Mouse (Mus musculus) lung, adult 2 months (tissue): ENCODE results near the gene Lrrc41. TPM values are rescaled to one million over a fixed set of nuclear protein-coding genes. Genes with fewer than 3 reads are reported as not detected.

ENCODE experiments used
- DNase-seq: peaks from one replicate; pipeline ENCODE4 v3.0.0; 2022
- H3K4me1 ChIP-seq: fragments of 200-500 bp; 2 replicates; pipeline ENCODE4 v1.6.1; 2011; ENCODE audit warnings: low read length; ENCODE audit not compliant: control insufficient read depth, insufficient read depth
- H3K4me3 ChIP-seq: fragments of 200-500 bp; replicated peaks from 2 replicates; pipeline ENCODE3; 2011; ENCODE audit warnings: low read depth, mild to moderate bottlenecking, control low read depth, low read length; ENCODE audit errors: extremely low read depth
- CTCF ChIP-seq: fragments of 200-500 bp; IDR thresholded peaks from 2 replicates; pipeline ENCODE4 v1.5.1; 2011; ENCODE audit warnings: mild to moderate bottlenecking, low read length, control low read depth; ENCODE audit not compliant: insufficient read depth
- POLR2A ChIP-seq: fragments of 200-500 bp; IDR thresholded peaks from 2 replicates; pipeline ENCODE4 v1.6.1; 2011; ENCODE audit warnings: low read depth, mild to moderate bottlenecking, control low read depth, low read length, borderline replicate concordance; ENCODE audit errors: extremely low read depth
- WGBS: fragments of 180-500 bp; shearing (Covaris S2); methylation state at CpG from one replicate; pipeline ENCODE4 v1.1.7; 2018; 5-methylcytosine and 5-hydroxymethylcytosine counted together
- polyA plus RNA-seq: library from polyadenylated mRNA; depleted of rRNA; stranded (reverse); fragments of >200 nt; gene quantifications from 2 replicates; pipeline ENCODE4 v1.2.3, GENCODE M21; 2012; rRNA removed

Gene Lrrc41
- polyA plus RNA-seq, result 61.5 and 62.1 TPM in 2 replicates

DNA sequence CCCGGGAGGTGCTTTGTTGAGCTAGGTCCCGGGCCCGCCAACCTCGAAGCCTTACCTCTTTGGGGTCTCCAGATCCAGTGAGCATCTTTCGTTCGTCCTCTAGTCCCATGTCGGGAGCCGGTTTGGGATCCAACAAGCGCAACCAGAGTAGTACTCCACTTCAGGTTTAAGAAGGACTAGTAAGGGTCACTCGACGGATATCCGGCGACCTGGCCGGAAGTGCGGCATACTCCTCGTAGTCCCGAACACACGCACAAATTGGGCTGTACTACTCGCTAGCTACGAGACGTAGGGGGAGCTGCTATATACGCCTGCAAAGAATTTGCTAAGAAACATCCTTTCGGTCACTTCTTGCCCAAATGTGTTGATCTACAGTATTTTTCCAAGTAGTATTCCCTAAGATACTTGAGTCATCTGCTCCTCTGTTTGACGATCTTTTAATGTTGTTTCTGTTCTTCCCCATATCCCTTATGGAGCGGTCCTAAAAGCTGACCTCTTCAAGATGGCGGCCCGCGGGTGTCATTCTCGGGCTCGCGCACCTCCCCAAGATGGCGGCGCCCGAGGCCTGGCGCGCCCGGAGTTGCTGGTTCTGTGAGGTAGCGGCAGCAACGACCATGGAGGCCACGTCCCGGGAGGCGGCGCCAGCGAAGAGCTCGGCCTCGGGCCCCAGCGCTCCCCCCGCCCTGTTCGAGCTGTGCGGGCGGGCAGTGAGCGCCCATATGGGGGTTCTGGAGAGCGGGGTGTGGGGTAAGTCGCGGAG, at the start of gene Lrrc41, which contains the start of gene Uqcrh:
Gene Lrrc41, plus strand, starts transcription at position 409 of the 760 bp plus-strand sequence.
Gene Uqcrh, minus strand, starts transcription at position 211 of the 760 bp plus-strand sequence.
- Histone ChIP-seq H3K4me1 (peaks cover 17% of the 10 kb centered on the region), H3K4me3 (peak within 1 kb of the TSS; percentile 97)
- peak; percentile 91 for DNase-seq
- WGBS, result under 1% methylated on average over 55 of the region's 55 CpGs
- TF ChIP-seq CTCF (no peak), POLR2A (peak; percentile 89)

DNA sequence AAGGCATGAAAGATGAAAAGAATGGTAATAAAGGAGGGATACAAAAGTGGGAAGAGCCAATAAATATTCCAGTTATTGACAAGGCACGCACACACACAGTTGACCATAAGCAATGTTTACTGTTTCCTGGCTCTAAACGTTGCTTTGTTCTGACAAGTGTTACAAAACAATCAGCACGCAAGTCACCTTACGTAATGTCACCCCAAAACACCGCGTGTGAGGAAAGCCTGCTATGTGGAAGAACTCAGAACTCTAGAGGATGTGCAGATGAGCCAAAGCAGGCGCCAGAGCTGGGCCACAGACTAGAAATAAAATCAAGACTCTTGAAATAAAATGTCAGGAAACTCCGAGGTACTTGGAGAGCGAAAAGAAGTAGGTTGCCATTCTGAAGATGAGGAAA, 42.2 kb upstream of the Lrrc41 start:
- TF ChIP-seq CTCF (no peak), POLR2A (no peak)

DNA sequence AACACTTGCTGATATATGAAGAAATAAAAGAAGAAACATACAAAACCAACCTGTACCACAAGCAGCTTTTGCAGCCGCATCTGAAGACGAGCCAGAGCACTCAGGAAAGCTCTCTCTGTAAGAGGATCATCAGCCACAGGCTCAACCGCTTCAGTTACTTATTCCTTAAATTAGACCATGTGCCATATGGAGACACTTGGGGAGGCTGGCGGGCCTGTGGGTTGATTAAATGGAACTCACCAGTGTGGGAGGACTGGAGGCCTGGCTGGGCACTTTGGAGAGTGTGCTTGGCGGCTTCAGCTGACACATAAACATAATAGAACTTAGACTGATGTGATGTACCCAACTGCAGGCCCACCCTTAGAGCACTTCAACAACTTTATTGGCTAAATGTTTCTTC, 41.7 kb upstream of the Lrrc41 start:
- TF ChIP-seq CTCF (no peak), POLR2A (no peak)
- 94% methylated on average over 5 of the region's 5 CpGs for WGBS
- Histone ChIP-seq H3K4me1 (no peaks in the 10 kb centered on the region), H3K4me3 (no peak overlapping the region)
- DNase-seq, result no peak

More for the DNA sequence above, 42.2 kb upstream of the Lrrc41 start:
- H3K4me1 ChIP-seq, result no peaks in the 10 kb centered on the region
- 81% methylated on average over 9 of the region's 9 CpGs for WGBS
- no peak overlapping the region for H3K4me3 ChIP-seq
- no peak for DNase-seq

DNA sequence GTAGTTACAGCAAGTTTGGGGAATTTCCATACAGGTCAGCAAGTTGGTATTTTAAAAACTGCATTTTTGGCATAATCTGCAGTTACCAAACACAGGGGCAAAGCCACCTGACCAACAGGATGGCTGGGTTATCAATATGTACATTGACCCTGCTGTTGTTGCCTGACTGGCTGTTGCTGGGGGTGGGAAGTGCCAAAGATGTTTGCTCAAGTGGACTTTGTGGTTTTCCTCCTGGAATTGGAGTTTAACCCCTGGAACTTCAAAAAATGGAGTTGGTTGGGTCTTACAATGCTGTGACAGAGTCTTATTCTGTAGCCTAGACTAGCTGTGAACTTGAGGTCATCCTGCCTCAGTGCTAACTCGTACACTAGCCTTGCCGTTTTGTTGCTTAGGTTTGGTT, 34.6 kb upstream of the Lrrc41 start:
- no peaks in the 10 kb centered on the region for H3K4me1 ChIP-seq
- DNase-seq, result no peak
- H3K4me3 ChIP-seq, result no peak overlapping the region
- TF ChIP-seq CTCF, result no peak
- TF ChIP-seq POLR2A, result no peak
- 90% methylated on average over 2 of the region's 2 CpGs for WGBS

DNA sequence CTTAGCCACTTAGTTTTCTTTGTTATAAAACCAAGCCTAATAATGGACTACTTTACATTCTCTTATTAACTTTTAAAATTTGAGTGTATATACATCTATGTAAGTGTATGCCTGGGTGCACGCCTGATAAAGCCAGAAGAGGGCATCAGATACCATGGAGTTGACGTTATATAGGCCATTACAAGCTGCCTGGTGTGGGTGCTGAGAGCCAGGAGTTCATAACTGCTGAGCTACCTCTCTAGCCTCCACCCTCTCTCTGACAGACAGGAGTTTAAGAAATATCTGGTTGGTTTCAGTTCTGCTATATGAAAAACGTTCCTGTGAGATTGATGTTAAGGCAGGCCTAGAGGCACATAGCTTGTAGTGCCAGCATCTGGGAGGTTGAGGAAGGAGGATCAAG, 32.9 kb upstream of the Lrrc41 start:
- TF ChIP-seq CTCF, result no peak
- no peak for TF ChIP-seq POLR2A
- DNase-seq, result no peak
- 67% methylated on average over 3 of the region's 3 CpGs for WGBS
- Histone ChIP-seq H3K4me1 (no peaks in the 10 kb centered on the region), H3K4me3 (no peak overlapping the region)

DNA sequence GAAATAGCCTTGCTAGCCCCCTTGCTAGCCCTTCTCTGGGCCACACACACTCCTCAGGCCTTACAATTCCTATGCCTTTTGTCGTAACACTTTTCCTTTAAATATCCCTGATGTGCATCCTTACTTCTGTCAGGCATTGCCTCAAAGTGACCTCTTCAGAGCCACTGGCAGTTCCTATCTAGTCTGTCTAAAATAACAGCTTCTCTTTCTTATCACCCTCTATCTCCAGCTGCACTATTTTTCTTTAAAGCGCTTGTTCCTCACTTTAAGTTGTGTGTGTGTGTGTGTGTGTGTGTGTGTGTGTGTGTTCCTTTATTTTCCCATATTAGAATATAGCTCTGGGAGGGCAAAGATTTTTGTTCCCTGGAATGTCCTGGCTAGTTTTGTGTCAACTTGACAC, 28.5 kb upstream of the Lrrc41 start:
- 89% methylated on average over 2 of the region's 2 CpGs for WGBS
- DNase-seq, result no peak
- TF ChIP-seq CTCF (no peak), POLR2A (no peak)
- H3K4me1 ChIP-seq, result peaks cover 11% of the 10 kb centered on the region; the same call in 1 of the 2 replicates
- H3K4me3 ChIP-seq, result no peak overlapping the region

DNA sequence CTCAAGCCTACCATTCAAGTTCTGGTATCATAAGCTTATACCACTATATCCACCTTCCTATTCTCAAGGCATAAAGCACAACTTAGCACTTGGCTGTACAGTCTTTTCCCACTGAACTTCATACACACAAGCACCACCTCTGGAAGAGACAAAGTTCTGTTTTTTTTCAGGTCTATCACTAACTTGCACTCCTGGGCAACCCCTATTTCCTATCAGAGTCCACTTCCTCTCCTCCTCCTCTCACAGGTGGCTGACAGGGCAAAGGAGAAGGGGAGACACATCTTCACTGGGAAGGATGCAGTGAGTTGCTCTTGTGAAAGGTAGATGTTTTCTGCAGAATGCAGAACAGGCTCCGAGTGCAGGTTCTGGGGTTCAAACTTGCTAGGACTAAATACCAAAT, 27.4 kb upstream of the Lrrc41 start:
- no peak for TF ChIP-seq CTCF
- no peak for TF ChIP-seq POLR2A
- Histone ChIP-seq H3K4me1 (peaks cover 13% of the 10 kb centered on the region), H3K4me3 (no peak overlapping the region)
- DNase-seq, result peak; percentile 31
- WGBS, result 70% methylated on average over 1 of the region's 1 CpGs

DNA sequence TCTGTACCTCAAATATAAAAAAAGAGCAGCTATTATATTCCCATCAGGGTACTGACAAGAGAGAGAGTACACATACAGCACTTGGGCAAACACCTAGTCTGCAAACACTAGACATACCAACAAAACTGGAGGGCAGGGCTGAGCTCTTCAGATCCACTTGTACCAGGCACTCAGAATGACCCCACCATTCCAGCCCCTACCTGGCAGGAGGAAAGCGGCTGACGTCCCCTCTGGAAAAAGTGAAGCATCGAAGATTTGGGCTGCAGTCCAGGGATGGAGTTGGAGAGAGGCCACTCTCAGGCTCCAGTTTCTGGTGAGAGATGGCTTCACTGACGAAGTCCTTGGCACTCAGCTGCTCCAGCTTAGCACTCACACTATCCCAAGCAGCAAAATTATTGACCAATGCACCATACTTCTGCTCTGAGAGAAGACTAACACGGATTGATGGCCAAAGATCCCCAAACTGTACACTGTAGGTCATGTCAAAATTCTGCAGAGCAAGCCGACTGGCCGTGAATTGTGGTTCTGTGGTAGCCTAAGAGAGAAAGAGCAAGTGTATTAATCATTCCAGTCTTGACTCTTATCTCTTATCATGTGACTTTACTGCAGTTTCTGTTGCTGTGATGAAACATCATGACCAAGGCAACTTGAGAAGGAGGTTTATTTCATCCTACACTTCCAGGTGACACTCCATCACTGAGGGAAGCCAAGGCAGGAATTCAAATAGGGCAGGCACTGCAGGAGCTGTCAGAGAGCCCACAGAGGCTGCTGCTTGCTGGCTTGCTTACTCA, 26.7 kb upstream of the Lrrc41 start:
- Histone ChIP-seq H3K4me1 (peaks cover 14% of the 10 kb centered on the region), H3K4me3 (no peak overlapping the region)
- TF ChIP-seq CTCF (no peak), POLR2A (no peak)
- WGBS, result 50% methylated on average over 7 of the region's 7 CpGs
- peak; percentile 87 for DNase-seq

DNA sequence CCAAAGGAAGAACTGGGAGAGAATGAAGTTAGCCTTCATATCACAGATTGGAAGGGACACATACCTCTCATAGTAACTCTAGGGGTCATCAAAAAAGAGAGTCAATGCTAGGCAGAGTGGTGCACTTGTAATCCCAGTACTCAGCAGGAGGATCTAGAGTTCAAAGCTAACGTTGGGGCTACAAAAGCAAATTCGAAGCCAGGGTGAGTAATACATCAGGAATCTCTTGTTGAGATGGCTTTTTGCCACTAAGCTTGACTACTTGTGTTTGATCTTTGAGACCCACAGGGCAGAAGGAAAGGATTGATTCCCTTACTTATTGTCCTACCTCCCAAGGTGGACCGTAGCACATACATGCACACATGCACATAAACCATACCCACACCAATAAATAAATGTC, 25.9 kb upstream of the Lrrc41 start:
- TF ChIP-seq POLR2A (no peak), CTCF (no peak)
- 62% methylated on average over 3 of the region's 3 CpGs for WGBS
- no peak overlapping the region for H3K4me3 ChIP-seq
- DNase-seq, result no peak
- peaks cover 16% of the 10 kb centered on the region for H3K4me1 ChIP-seq

DNA sequence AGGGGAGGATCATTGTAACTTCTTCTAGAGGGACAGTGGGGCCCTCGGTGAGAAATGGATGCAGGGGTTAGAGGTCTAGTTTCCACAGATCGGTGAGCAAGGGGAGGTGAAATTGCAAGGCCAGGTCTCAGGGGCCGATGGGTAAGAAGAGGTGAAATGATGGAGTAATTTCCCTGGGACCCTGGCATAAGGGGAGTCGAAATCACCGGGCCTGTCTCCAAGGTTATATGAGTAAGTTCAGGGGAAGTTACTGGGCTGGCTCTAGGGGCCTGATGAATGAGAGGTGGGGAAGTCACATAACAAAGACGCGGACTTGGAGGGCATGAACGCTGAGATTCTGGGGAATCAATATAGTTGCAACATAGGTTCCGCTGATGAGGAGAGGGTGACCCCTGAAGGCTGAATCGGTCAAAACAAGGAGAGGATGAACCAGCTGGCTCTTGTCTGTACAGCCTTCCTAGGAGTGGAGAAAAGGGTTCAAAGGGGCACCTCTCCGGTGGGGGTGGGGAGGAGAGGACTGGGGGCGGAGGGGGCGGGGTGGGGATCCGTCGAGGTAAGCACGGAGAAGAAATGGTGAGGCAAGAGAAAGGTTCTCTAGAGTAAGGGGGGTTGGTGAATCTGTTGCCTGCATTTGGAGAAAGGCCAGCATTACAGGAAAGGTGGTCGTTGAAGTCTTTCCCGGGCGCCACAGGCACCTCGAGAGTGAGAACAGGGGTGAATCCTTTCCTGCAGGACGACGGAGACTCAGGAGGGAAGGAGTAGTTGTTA, 22.4 kb upstream of the Lrrc41 start:
- TF ChIP-seq CTCF, result peak; percentile 25; the same call in 1 of the 2 replicates
- TF ChIP-seq POLR2A, result no peak
- H3K4me1 ChIP-seq, result peaks cover 15% of the 10 kb centered on the region
- DNase-seq, result peak; percentile 48
- 8% methylated on average over 22 of the region's 22 CpGs for WGBS
- peak overlapping the region; percentile 78 for H3K4me3 ChIP-seq
